Mouse (Mus musculus): ENCODE data around the gene Rbm6.
A peak's percentile ranks its signal among the peaks of the same experiment; 100 is the strongest.

The Rbm6 gene

DNA sequence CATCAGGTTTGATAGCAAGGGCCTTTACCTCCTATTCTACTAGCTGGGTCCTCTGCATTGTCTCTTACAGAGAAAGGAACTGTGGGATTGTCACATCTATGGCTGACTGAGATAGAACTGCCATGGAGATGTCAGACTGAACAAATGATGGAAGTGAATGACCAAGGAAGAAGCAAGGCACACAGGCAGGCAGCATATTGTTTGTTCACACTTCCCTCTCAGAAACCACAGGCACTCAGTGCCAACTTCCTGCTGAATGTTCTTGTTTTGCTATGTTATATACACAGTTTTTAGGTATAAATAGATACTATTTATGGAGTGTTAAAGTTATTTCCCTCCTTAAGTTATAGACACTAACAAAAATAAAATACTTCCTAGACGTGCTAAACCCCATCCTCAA lies 125.7 kb downstream of the Rbm6 start:
- peak; percentile 90 for DNase-seq

DNA sequence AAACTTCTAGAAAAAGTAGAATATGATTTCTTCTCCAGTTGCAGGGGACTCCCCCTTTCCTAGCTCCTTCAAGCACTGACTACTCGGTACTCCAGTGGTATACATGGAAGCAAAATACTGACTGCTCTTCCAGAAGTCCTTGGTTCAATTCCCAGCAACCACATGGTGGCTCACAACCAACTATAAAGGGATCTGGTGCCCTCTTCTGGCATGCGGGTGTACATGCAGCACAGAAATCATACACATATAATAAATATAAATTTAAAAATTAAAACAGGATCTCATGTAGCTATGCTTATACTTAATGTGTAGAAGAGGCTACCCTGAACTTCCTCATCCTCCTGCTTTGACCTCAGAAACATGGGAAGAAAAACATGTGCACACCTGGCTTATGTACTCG lies 126.4 kb downstream of the Rbm6 start:
- no peak for DNase-seq

GRCm38 (mm10) chr9:107744061-107744460 lies 129.0 kb downstream of the Rbm6 start:
- DNase-seq = peak; percentile 94

DNA sequence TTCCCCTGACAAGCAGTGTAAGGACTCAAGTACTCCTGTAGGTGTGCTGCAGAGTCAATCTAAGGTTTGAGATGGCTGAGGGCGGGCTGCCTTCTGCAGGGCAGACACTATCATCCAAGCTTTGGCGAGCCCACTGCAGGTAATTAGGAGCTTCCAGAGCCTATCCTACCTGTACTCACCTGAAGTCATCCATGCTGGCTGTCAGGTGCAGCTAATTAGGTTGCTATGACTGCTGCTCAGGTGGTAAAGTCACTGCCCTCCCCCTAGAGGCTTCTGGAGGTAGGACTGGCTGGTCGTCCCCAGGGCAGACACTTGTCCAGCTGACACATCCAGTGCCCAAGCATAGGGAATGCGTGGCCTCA lies 134.2 kb downstream of the Rbm6 start:
- DNase-seq = peak; percentile 92

- DNase-seq = peak; percentile 97
Observed at GRCm38 (mm10) chr9:107738020-107738840, 134.8 kb downstream of the Rbm6 start.

DNA sequence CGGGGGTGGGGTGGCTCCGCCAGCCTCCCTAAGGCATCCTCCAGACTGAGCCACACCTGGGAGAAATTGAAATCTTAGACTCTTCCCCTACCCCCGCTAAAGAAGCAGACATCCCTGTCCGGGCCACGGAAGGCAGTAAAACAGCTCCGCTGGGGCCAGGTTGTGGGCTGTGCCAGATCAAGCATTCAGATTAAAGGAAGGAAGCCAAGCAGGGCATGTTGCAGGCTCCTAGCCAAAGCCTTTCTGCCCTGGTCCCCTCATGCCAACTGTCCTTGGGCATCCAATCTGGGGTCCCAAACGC lies 136.9 kb downstream of the Rbm6 start:
- no peak for DNase-seq

DNA sequence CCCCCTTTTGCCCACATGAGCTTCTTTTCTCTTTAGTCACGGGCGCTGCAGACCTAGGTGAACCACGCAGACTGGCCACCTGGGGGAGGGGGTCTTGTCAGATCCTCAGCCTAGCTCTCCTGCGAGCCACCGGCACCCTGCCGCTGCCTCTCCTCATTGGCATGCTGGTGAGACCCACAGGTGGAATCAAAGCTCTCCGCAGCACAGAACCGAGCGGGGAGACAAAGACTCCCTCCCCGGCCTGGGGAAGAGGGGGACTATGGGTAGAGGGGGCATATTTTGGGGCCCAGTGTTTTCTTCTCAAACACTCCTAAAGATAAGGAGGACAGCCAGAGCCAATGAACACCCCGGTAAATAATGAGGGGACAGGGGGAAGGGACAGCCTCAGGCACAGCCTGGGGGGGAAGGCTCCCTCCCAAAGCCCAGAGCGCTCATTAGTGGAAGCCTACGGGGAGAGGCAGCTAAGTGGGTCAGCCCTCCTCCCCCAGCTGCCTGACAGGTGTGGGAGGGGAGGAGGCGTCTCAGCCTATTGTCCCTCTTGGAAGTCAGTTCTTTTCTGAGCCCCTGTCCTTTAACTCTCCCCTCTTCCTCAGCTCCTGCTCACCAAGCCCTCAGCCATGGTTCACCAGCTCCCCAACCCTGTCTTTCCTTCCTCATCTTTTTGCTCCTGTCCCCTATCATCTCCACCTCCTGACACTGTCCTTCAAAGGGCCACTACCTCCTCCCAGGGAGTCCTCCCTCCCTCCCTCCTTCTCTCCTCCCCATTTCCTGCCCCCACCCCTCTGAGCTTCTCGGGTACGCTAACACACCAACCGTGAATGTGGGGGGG lies 137.5 kb downstream of the Rbm6 start:
- DNase-seq = peak; percentile 86

DNA sequence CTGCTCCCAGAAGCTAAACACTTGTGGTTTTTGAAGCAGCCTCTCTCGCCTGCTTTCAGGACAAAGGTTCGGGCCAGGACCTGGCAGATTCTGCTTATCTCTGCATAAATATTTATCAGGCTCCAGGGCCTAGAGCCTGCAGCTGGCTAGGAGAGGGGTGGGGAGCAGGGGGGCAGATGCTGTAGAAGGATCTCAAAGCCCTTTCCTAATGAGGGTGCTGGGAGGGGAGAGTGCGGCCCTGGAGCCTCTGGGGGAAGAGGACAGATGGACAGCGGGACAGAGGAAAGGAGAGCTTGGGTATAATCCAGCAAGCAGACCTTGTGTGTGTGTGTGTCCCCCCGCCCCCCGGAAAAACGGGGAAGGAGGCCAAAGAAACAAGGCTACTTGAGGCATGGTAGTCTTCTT lies 138.5 kb downstream of the Rbm6 start:
- DNase-seq = peak; percentile 69

DNA sequence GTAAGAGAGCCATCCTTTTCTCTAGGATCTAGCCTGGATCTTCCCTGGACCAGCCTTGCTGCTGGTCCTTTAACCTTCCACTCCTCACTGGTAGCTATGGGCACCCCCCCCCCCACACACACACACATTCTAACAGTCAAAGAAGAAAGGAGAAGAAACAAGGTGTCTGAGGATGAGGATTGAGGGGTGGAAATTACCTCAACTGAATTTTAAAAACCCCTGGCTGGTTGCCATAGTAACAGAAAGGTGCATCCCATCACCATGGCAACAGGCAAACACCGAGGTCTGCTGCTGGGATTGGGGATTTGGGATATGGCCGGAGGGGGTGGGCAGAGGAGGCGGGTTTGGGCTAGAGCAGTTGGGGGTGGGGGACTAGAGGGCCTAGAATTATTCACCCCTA lies 143.3 kb downstream of the Rbm6 start:
- no peak for DNase-seq

GRCm38 (mm10) chr9:107728919-107729670 lies 143.9 kb downstream of the Rbm6 start:
- peak; percentile 74 for DNase-seq

DNA sequence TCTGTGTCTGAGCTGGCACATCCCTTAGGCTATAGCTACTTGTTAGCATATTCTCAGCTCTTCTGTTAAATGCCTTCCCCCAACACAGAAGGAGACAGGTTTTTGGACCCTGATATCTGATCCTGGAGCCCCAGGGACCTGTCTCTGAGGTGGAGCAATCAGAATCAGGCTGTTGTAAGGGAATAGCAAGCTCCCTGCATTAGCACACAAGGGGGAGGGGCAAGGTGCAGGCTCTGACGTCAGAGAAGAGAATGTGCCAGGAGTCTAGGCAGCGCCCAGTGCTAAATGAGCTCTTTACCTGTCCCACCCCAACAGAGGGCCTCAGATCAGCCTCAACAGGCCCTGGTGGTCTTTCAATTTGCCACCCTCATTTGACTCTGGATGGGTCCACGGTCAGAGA lies 146.0 kb downstream of the Rbm6 start:
- no peak for DNase-seq

- DNase-seq = peak; percentile 96
Observed at GRCm38 (mm10) chr9:107724796-107725195, 148.2 kb downstream of the Rbm6 start.

- peak; percentile 98 for DNase-seq
Observed at GRCm38 (mm10) chr9:107723794-107724531, 149.1 kb downstream of the Rbm6 start.

Measured in heart, adult 11 months (tissue).